Mouse (Mus musculus) kidney, embryonic 15.5 days (tissue): ENCODE data around the gene Etv1. TPM values are rescaled to one million over a fixed set of nuclear protein-coding genes. Genes with fewer than 3 reads are reported as not detected.

ENCODE experiments used
- ATAC-seq: fragments of 200-750 bp; cut with Nextera tagmentation; replicated peaks from 2 replicates; pipeline ENCODE4 v1.8.0; 2017; ENCODE audit warnings: moderate TSS enrichment; ENCODE audit not compliant: low FRiP score
- H3K27ac ChIP-seq: fragments of 300-500 bp; sonication (generic); 2 replicates; pipeline ENCODE4 v1.5.1; 2015; ENCODE audit warnings: mild to moderate bottlenecking, inconsistent platforms
- H3K27me3 ChIP-seq: fragments of 300-500 bp; sonication (generic); 2 replicates; pipeline ENCODE4 v1.6.1; 2015; ENCODE audit warnings: inconsistent platforms
- H3K36me3 ChIP-seq: fragments of 300-500 bp; sonication (generic); 2 replicates; pipeline ENCODE4 v1.6.1; 2015; ENCODE audit warnings: inconsistent platforms
- H3K4me1 ChIP-seq: fragments of 300-500 bp; sonication (generic); 2 replicates; pipeline ENCODE4 v1.6.1; 2015; ENCODE audit warnings: inconsistent platforms
- H3K4me2 ChIP-seq: fragments of 300-500 bp; sonication (generic); 2 replicates; pipeline ENCODE4 v1.6.1; 2015; ENCODE audit warnings: moderate library complexity, mild to moderate bottlenecking, inconsistent platforms
- H3K4me3 ChIP-seq: fragments of 300-500 bp; sonication (generic); replicated peaks from 2 replicates; pipeline ENCODE4 v1.5.1; 2015; ENCODE audit warnings: mild to moderate bottlenecking, inconsistent platforms
- H3K9ac ChIP-seq: fragments of 300-500 bp; sonication (generic); 2 replicates; pipeline ENCODE4 v1.6.1; 2015; ENCODE audit warnings: mild to moderate bottlenecking, inconsistent platforms
- H3K9me3 ChIP-seq: fragments of 300-500 bp; sonication (generic); replicated peaks from 2 replicates; pipeline ENCODE4 v1.6.1; 2016; ENCODE audit warnings: inconsistent platforms
- WGBS: fragments of 180-500 bp; shearing (Covaris S2); methylation state at CpG from one replicate; pipeline ENCODE4 v1.1.7; 2015; ENCODE audit warnings: mixed read lengths; 5-methylcytosine and 5-hydroxymethylcytosine counted together
- polyA plus RNA-seq: library from polyadenylated mRNA; unstranded; fragments of >200 nt; fragmentation: Nextera tagmentation; extraction: Ambion mirVana; gene quantifications from 2 replicates; pipeline ENCODE4 v1.2.1, GENCODE M21; 2015

The Etv1 gene
- 12.7 and 17.3 TPM in 2 replicates for polyA plus RNA-seq

GRCm38 (mm10) chr12:38779186-38779777, at the start of gene Etv1:
TSS of gene Etv1 (plus strand) at chr12:38779380.
- under 1% methylated on average over 20 of the region's 20 CpGs for WGBS
- no peaks in the 10 kb centered on the region for H3K9me3 ChIP-seq

GRCm38 (mm10) chr12:38729661-38730060, 49.5 kb upstream of the Etv1 start:
- no peaks in the 10 kb centered on the region for H3K27me3 ChIP-seq

More at GRCm38 (mm10) chr12:38779186-38779777, at the start of gene Etv1:
- Histone ChIP-seq H3K9ac (peak within 1 kb of the TSS; percentile 38), H3K4me2 (peak within 1 kb of the TSS; percentile 96), H3K36me3 (no peaks in the 10 kb centered on the region), H3K27me3 (no peaks in the 10 kb centered on the region), H3K4me3 (peak within 1 kb of the TSS; percentile 56), H3K27ac (peak within 1 kb of the TSS; percentile 97), H3K4me1 (peaks cover 8% of the 10 kb centered on the region; the same call in 1 of the 2 replicates)
- ATAC-seq = peak; percentile 81

GRCm38 (mm10) chr12:38730791-38731190, 48.4 kb upstream of the Etv1 start:
- no peak for ATAC-seq
- no peaks in the 10 kb centered on the region for H3K4me1 ChIP-seq
- no peaks in the 10 kb centered on the region for H3K27me3 ChIP-seq
- 95% methylated on average over 2 of the region's 2 CpGs for WGBS
- H3K9me3 ChIP-seq = no peaks in the 10 kb centered on the region
- H3K27ac ChIP-seq = no peak overlapping the region
- no peak overlapping the region for H3K4me2 ChIP-seq
- no peak overlapping the region for H3K9ac ChIP-seq
- no peaks in the 10 kb centered on the region for H3K36me3 ChIP-seq
- H3K4me3 ChIP-seq = no peak overlapping the region

More at GRCm38 (mm10) chr12:38729661-38730060, 49.5 kb upstream of the Etv1 start:
- no peaks in the 10 kb centered on the region for H3K4me1 ChIP-seq
- H3K9me3 ChIP-seq = no peaks in the 10 kb centered on the region
- no peak overlapping the region for H3K4me2 ChIP-seq
- no peak overlapping the region for H3K27ac ChIP-seq
- H3K36me3 ChIP-seq = no peaks in the 10 kb centered on the region
- ATAC-seq = no peak
- 71% methylated on average over 3 of the region's 3 CpGs for WGBS
- H3K4me3 ChIP-seq = no peak overlapping the region
- no peak overlapping the region for H3K9ac ChIP-seq

- ATAC-seq = no peak
- no peak overlapping the region for H3K4me3 ChIP-seq
- no peak overlapping the region for H3K4me2 ChIP-seq
- no peaks in the 10 kb centered on the region for H3K9me3 ChIP-seq
- H3K36me3 ChIP-seq = no peaks in the 10 kb centered on the region
- WGBS = 38% methylated on average over 2 of the region's 2 CpGs
- no peak overlapping the region for H3K27ac ChIP-seq
- H3K4me1 ChIP-seq = no peaks in the 10 kb centered on the region
- H3K9ac ChIP-seq = no peak overlapping the region
- H3K27me3 ChIP-seq = no peaks in the 10 kb centered on the region
Observed at GRCm38 (mm10) chr12:38759322-38759721, 19.9 kb upstream of the Etv1 start.

- Histone ChIP-seq H3K4me3 (no peak overlapping the region), H3K4me2 (peak overlapping the region; percentile 96), H3K27me3 (no peaks in the 10 kb centered on the region), H3K9me3 (no peaks in the 10 kb centered on the region), H3K9ac (no peak overlapping the region), H3K4me1 (peaks cover 8% of the 10 kb centered on the region; the same call in 1 of the 2 replicates), H3K36me3 (no peaks in the 10 kb centered on the region), H3K27ac (no peak overlapping the region)
- no peak for ATAC-seq
- WGBS = 76% methylated on average over 7 of the region's 7 CpGs
Observed at GRCm38 (mm10) chr12:38777316-38777715, 1.9 kb upstream of the Etv1 start.

- 7% methylated on average over 6 of the region's 6 CpGs for WGBS
- H3K36me3 ChIP-seq = no peaks in the 10 kb centered on the region
- H3K9me3 ChIP-seq = no peaks in the 10 kb centered on the region
- ATAC-seq = no peak
- H3K9ac ChIP-seq = no peak overlapping the region
- peaks cover 8% of the 10 kb centered on the region; the same call in 1 of the 2 replicates for H3K4me1 ChIP-seq
- H3K4me2 ChIP-seq = peak overlapping the region; percentile 96
- peak overlapping the region; percentile 56 for H3K4me3 ChIP-seq
- peak overlapping the region; percentile 22; the same call in 1 of the 2 replicates for H3K27ac ChIP-seq
- no peaks in the 10 kb centered on the region for H3K27me3 ChIP-seq
Observed at GRCm38 (mm10) chr12:38777957-38778298, 1.3 kb upstream of the Etv1 start.

GRCm38 (mm10) chr12:38778299-38779075, 693 bp upstream of the Etv1 start:
- Histone ChIP-seq H3K27me3 (no peaks in the 10 kb centered on the region), H3K9ac (peak overlapping the region; percentile 38), H3K4me1 (peaks cover 8% of the 10 kb centered on the region; the same call in 1 of the 2 replicates), H3K36me3 (no peaks in the 10 kb centered on the region), H3K27ac (peak overlapping the region; percentile 97), H3K4me2 (peak overlapping the region; percentile 96), H3K4me3 (peak overlapping the region; percentile 56), H3K9me3 (no peaks in the 10 kb centered on the region)
- peak; percentile 96 for ATAC-seq
- WGBS = under 1% methylated on average over 37 of the region's 37 CpGs

- peak overlapping the region; percentile 97 for H3K27ac ChIP-seq
- peak overlapping the region; percentile 96 for H3K4me2 ChIP-seq
- no peaks in the 10 kb centered on the region for H3K36me3 ChIP-seq
- no peaks in the 10 kb centered on the region for H3K27me3 ChIP-seq
- under 1% methylated on average over 33 of the region's 33 CpGs for WGBS
- peak overlapping the region; percentile 56 for H3K4me3 ChIP-seq
- peak overlapping the region; percentile 38 for H3K9ac ChIP-seq
- H3K4me1 ChIP-seq = peaks cover 8% of the 10 kb centered on the region; the same call in 1 of the 2 replicates
- no peaks in the 10 kb centered on the region for H3K9me3 ChIP-seq
- ATAC-seq = peak; percentile 48
Observed at GRCm38 (mm10) chr12:38780006-38780954, 1.1 kb downstream of the Etv1 start.

- ATAC-seq = no peak
- no peaks in the 10 kb centered on the region for H3K36me3 ChIP-seq
- H3K4me1 ChIP-seq = peaks cover 8% of the 10 kb centered on the region; the same call in 1 of the 2 replicates
- peak overlapping the region; percentile 56 for H3K4me3 ChIP-seq
- peak overlapping the region; percentile 97 for H3K27ac ChIP-seq
- peak overlapping the region; percentile 96 for H3K4me2 ChIP-seq
- peak overlapping the region; percentile 38 for H3K9ac ChIP-seq
- no peaks in the 10 kb centered on the region for H3K27me3 ChIP-seq
- no peaks in the 10 kb centered on the region for H3K9me3 ChIP-seq
- WGBS = under 1% methylated on average over 11 of the region's 11 CpGs
Observed at GRCm38 (mm10) chr12:38780955-38781304, 1.8 kb downstream of the Etv1 start.

GRCm38 (mm10) chr12:38781686-38782085, 2.5 kb downstream of the Etv1 start:
- H3K27me3 ChIP-seq = no peaks in the 10 kb centered on the region
- ATAC-seq = no peak
- H3K9ac ChIP-seq = no peak overlapping the region; the same call in 1 of the 2 replicates
- peaks cover 8% of the 10 kb centered on the region; the same call in 1 of the 2 replicates for H3K4me1 ChIP-seq
- 26% methylated on average over 6 of the region's 6 CpGs for WGBS
- H3K27ac ChIP-seq = no peak overlapping the region
- H3K36me3 ChIP-seq = no peaks in the 10 kb centered on the region
- no peaks in the 10 kb centered on the region for H3K9me3 ChIP-seq
- peak overlapping the region; percentile 96 for H3K4me2 ChIP-seq
- H3K4me3 ChIP-seq = peak overlapping the region; percentile 56

GRCm38 (mm10) chr12:38783291-38783690, 4.1 kb downstream of the Etv1 start:
- Histone ChIP-seq H3K36me3 (no peaks in the 10 kb centered on the region), H3K9ac (no peak overlapping the region), H3K4me3 (no peak overlapping the region), H3K27me3 (no peaks in the 10 kb centered on the region), H3K4me1 (peaks cover 8% of the 10 kb centered on the region), H3K27ac (no peak overlapping the region), H3K4me2 (no peak overlapping the region), H3K9me3 (no peaks in the 10 kb centered on the region)
- 88% methylated on average over 1 of the region's 1 CpGs for WGBS
- ATAC-seq = no peak
